Mouse (Mus musculus) midbrain, embryonic 13.5 days (tissue): ENCODE measurements at regions not wholly inside any gene's neighbourhood (a gene's known extent, or its start where the extent isn't known, plus 50 kb on each side); places are given as distances from the start of the nearest gene placed in this dataset.

Experiments used
- ATAC-seq: fragments of 200-750 bp; cut with Nextera tagmentation; 2 replicates; pipeline ENCODE4 v1.8.0; 2017; ENCODE audit warnings: mild to moderate bottlenecking, moderate TSS enrichment, moderate library complexity
- H3K27ac ChIP-seq: fragments of 300-500 bp; sonication (generic); 2 replicates; pipeline ENCODE4 v1.5.1; 2015; ENCODE audit warnings: inconsistent platforms, mild to moderate bottlenecking, moderate library complexity
- H3K27me3 ChIP-seq: fragments of 300-500 bp; sonication (generic); 2 replicates; pipeline ENCODE4 v1.6.1; 2015; ENCODE audit warnings: mild to moderate bottlenecking, inconsistent platforms
- H3K36me3 ChIP-seq: fragments of 300-500 bp; sonication (generic); 2 replicates; pipeline ENCODE4 v1.6.1; 2015; ENCODE audit warnings: mild to moderate bottlenecking, inconsistent platforms
- H3K4me1 ChIP-seq: fragments of 300-500 bp; sonication (generic); replicated peaks from 2 replicates; pipeline ENCODE4 v1.6.1; 2015; ENCODE audit warnings: inconsistent platforms
- H3K4me2 ChIP-seq: fragments of 300-500 bp; sonication (generic); replicated peaks from 2 replicates; pipeline ENCODE4 v1.6.1; 2015; ENCODE audit warnings: moderate library complexity, mild to moderate bottlenecking, inconsistent platforms
- H3K4me3 ChIP-seq: fragments of 300-500 bp; sonication (generic); replicated peaks from 2 replicates; pipeline ENCODE4 v1.5.1; 2015; ENCODE audit warnings: mild to moderate bottlenecking, inconsistent platforms
- H3K9ac ChIP-seq: fragments of 300-500 bp; sonication (generic); replicated peaks from 2 replicates; pipeline ENCODE4 v1.6.1; 2015; ENCODE audit warnings: mild to moderate bottlenecking, inconsistent platforms
- H3K9me3 ChIP-seq: fragments of 300-500 bp; sonication (generic); 2 replicates; pipeline ENCODE4 v1.6.1; 2016; ENCODE audit warnings: mild to moderate bottlenecking, inconsistent platforms
- WGBS: fragments of 180-500 bp; shearing (Covaris S2); methylation state at CpG from one replicate; pipeline ENCODE4 v1.1.7; 2015; 5-methylcytosine and 5-hydroxymethylcytosine counted together

GRCm38 (mm10) chr1:30540088-30540698 lies 333.5 kb downstream of the Phf3 start:
- no peak for ATAC-seq
- Histone ChIP-seq H3K4me3 (no peak overlapping the region), H3K4me2 (no peak overlapping the region), H3K4me1 (no peaks in the 10 kb centered on the region), H3K36me3 (no peaks in the 10 kb centered on the region), H3K9ac (no peak overlapping the region), H3K9me3 (no peaks in the 10 kb centered on the region), H3K27me3 (no peaks in the 10 kb centered on the region), H3K27ac (no peak overlapping the region)
- WGBS = 90% methylated on average over 13 of the region's 13 CpGs

- no peaks in the 10 kb centered on the region for H3K36me3 ChIP-seq
- no peak overlapping the region for H3K4me2 ChIP-seq
- H3K4me1 ChIP-seq = no peaks in the 10 kb centered on the region
- WGBS = 80% methylated on average over 11 of the region's 11 CpGs
- H3K4me3 ChIP-seq = no peak overlapping the region
- no peak overlapping the region for H3K27ac ChIP-seq
- ATAC-seq = no peak
- H3K27me3 ChIP-seq = no peaks in the 10 kb centered on the region
- H3K9ac ChIP-seq = no peak overlapping the region
- H3K9me3 ChIP-seq = no peaks in the 10 kb centered on the region
Measured at GRCm38 (mm10) chr1:30536989-30537975, 336.4 kb downstream of the Phf3 start.

GRCm38 (mm10) chr1:30517348-30517747 lies 356.4 kb downstream of the Phf3 start:
- no peaks in the 10 kb centered on the region for H3K27me3 ChIP-seq
- no peaks in the 10 kb centered on the region for H3K36me3 ChIP-seq
- H3K4me3 ChIP-seq = no peak overlapping the region
- no peak overlapping the region for H3K4me2 ChIP-seq
- 88% methylated on average over 3 of the region's 3 CpGs for WGBS
- H3K9ac ChIP-seq = no peak overlapping the region
- no peaks in the 10 kb centered on the region for H3K9me3 ChIP-seq
- no peak for ATAC-seq
- no peak overlapping the region for H3K27ac ChIP-seq
- H3K4me1 ChIP-seq = no peaks in the 10 kb centered on the region

- no peak for ATAC-seq
- Histone ChIP-seq H3K36me3 (no peaks in the 10 kb centered on the region), H3K9me3 (no peaks in the 10 kb centered on the region), H3K27ac (no peak overlapping the region), H3K4me1 (no peaks in the 10 kb centered on the region), H3K4me3 (no peak overlapping the region), H3K9ac (no peak overlapping the region), H3K4me2 (no peak overlapping the region), H3K27me3 (no peaks in the 10 kb centered on the region)
- 94% methylated on average over 6 of the region's 6 CpGs for WGBS
Measured at GRCm38 (mm10) chr1:30515846-30516245, 357.9 kb downstream of the Phf3 start.

- no peaks in the 10 kb centered on the region for H3K36me3 ChIP-seq
- no peak for ATAC-seq
Measured at GRCm38 (mm10) chr1:30503224-30503623, 370.5 kb downstream of the Phf3 start.

GRCm38 (mm10) chr1:30460295-30460958 lies 413.3 kb downstream of the Phf3 start:
- no peak for ATAC-seq
- no peak overlapping the region for H3K4me2 ChIP-seq
- no peak overlapping the region for H3K27ac ChIP-seq
- H3K9me3 ChIP-seq = no peaks in the 10 kb centered on the region
- H3K4me3 ChIP-seq = no peak overlapping the region
- H3K27me3 ChIP-seq = no peaks in the 10 kb centered on the region
- H3K36me3 ChIP-seq = no peaks in the 10 kb centered on the region
- WGBS = 87% methylated on average over 4 of the region's 4 CpGs
- H3K9ac ChIP-seq = no peak overlapping the region
- no peaks in the 10 kb centered on the region for H3K4me1 ChIP-seq

More at GRCm38 (mm10) chr1:30503224-30503623, 370.5 kb downstream of the Phf3 start:
- H3K4me1 ChIP-seq = no peaks in the 10 kb centered on the region
- WGBS = 37% methylated on average over 1 of the region's 1 CpGs
- no peaks in the 10 kb centered on the region for H3K27me3 ChIP-seq
- H3K4me2 ChIP-seq = no peak overlapping the region
- no peaks in the 10 kb centered on the region for H3K9me3 ChIP-seq
- H3K27ac ChIP-seq = no peak overlapping the region
- H3K9ac ChIP-seq = no peak overlapping the region
- no peak overlapping the region for H3K4me3 ChIP-seq

- Histone ChIP-seq H3K9ac (no peak overlapping the region), H3K4me3 (no peak overlapping the region), H3K4me2 (no peak overlapping the region), H3K4me1 (no peaks in the 10 kb centered on the region), H3K9me3 (no peaks in the 10 kb centered on the region), H3K27ac (no peak overlapping the region), H3K27me3 (no peaks in the 10 kb centered on the region), H3K36me3 (no peaks in the 10 kb centered on the region)
- WGBS = 63% methylated on average over 1 of the region's 1 CpGs
- ATAC-seq = no peak
Measured at GRCm38 (mm10) chr1:30437964-30438363, 435.8 kb downstream of the Phf3 start.

- Histone ChIP-seq H3K36me3 (no peaks in the 10 kb centered on the region), H3K27me3 (no peaks in the 10 kb centered on the region), H3K4me3 (no peak overlapping the region), H3K27ac (no peak overlapping the region), H3K4me1 (0 out of 2 replicates have a peak, but pooled peaks cover 5% of the 10 kb centered on the region), H3K9ac (no peak overlapping the region), H3K9me3 (no peaks in the 10 kb centered on the region), H3K4me2 (no peak overlapping the region)
- no peak for ATAC-seq
Measured at GRCm38 (mm10) chr1:30416582-30416981, 457.1 kb downstream of the Phf3 start.

- no peaks in the 10 kb centered on the region for H3K9me3 ChIP-seq
- no peak for ATAC-seq
- H3K4me1 ChIP-seq = 0 out of 2 replicates have a peak, but pooled peaks cover 1% of the 10 kb centered on the region
- no peak overlapping the region for H3K4me2 ChIP-seq
- no peaks in the 10 kb centered on the region for H3K27me3 ChIP-seq
- no peaks in the 10 kb centered on the region for H3K36me3 ChIP-seq
- H3K4me3 ChIP-seq = no peak overlapping the region
- H3K27ac ChIP-seq = no peak overlapping the region
- WGBS = 39% methylated on average over 2 of the region's 2 CpGs
- H3K9ac ChIP-seq = no peak overlapping the region
Measured at GRCm38 (mm10) chr1:30414881-30415439, 458.8 kb downstream of the Phf3 start.
